Mouse (Mus musculus) megakaryocyte, embryonic 14.5 days (primary cell): ENCODE data around the gene Sorl1. TPM values are rescaled to one million over a fixed set of nuclear protein-coding genes. Genes with fewer than 3 reads are reported as not detected.

ENCODE experiments used
- H3K27me3 ChIP-seq: replicated peaks from 2 replicates; pipeline ENCODE3; 2012; ENCODE audit warnings: inconsistent platforms
- H3K36me3 ChIP-seq: replicated peaks from 2 replicates; pipeline ENCODE3; 2012; ENCODE audit warnings: low read length, inconsistent platforms, mixed read lengths
- H3K4me1 ChIP-seq: 2 replicates; pipeline ENCODE4 v1.6.1; 2012; ENCODE audit warnings: inconsistent platforms
- H3K4me3 ChIP-seq: replicated peaks from 2 replicates; pipeline ENCODE3; 2012; ENCODE audit warnings: moderate library complexity, mild to moderate bottlenecking, inconsistent platforms
- H3K9me3 ChIP-seq: 2 replicates; pipeline ENCODE4 v1.6.1; 2012; ENCODE audit warnings: inconsistent platforms
- FLI1 ChIP-seq: IDR thresholded peaks from 2 replicates; pipeline ENCODE4 v1.6.1; 2012; ENCODE audit warnings: low read length, inconsistent platforms, mixed read lengths
- GATA1 ChIP-seq: IDR thresholded peaks from 3 replicates; pipeline ENCODE4 v1.6.1; 2012; ENCODE audit warnings: mixed read lengths, low read length, inconsistent platforms, borderline replicate concordance
- polyA plus RNA-seq: library from polyadenylated mRNA; stranded (reverse); fragments of >175 nt; gene quantifications from 2 replicates; pipeline ENCODE4 v1.2.3, GENCODE M21; 2012; ENCODE audit warnings: low replicate concordance; ENCODE audit not compliant: insufficient read depth

Gene Sorl1
- polyA plus RNA-seq, 1 experiment, result 0.28 TPM

DNA sequence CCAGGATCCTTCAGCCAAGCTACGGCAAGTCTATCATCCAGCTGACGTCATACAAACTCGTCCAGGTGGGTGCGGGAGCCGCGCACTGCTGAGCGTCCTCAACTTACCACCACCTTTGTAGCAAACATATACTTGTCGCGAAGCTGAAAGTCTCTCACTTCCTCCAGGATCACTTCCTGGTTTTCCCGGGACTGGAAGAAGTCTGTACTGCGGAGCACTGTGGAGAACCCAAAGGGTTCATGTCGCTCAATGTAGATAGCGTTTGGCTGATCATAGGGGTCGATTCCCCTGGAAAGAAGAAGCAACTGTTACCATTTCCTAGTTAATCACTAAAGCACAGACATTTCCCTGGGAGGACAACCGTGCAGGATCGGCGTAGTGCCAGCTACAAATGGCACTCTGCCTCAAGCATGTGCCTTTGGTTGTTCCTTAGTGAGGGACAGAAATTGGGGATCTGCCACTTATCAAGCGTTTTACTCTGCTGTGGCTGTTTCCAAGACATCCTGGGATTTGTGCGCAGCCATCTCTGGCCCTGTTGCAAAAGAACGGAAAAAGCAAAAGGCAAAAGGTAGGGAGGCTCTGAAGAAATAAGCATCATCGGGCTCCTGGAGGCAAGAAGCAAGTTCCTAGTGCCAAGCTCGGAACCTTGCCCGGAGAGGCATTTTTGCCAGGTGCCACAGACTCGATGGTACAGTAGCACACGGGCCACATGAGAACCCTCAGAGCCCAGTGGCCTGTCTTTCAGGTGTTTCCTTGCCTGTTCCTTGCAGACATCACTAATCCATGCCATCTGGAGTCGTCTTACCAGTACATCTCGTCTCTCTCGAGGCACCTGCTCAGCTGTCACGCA is 42.2 kb downstream of the Sorl1 start:
- no peaks in the 10 kb centered on the region for H3K27me3 ChIP-seq
- H3K4me3 ChIP-seq, result peak overlapping the region; percentile 42
- H3K36me3 ChIP-seq, result no peaks in the 10 kb centered on the region
- H3K9me3 ChIP-seq, result peaks cover 7% of the 10 kb centered on the region; the same call in 1 of the 2 replicates
- no peaks in the 10 kb centered on the region for H3K4me1 ChIP-seq
- no peak for TF ChIP-seq FLI1
- TF ChIP-seq GATA1, result no peak

DNA sequence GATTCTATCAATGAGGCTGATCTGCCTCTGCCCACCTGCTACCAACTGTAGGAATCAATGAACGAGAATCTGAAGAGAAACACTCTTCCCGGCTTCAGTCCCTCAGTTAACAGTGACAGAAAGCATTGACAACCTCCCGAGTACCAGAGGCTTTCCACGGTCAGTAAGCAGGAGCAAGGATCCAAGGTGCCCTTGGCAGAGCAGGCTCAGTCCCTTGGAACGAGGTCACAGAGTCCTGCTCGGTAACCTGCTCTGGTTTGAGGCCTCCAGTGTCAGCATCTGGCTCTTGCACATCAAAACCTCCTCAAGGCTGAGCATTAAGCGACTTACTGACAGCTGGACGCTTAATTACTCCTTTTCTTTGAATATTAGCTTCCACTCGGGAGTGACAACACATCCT is 43.4 kb downstream of the Sorl1 start:
- peaks cover 13% of the 10 kb centered on the region; the same call in 1 of the 2 replicates for H3K9me3 ChIP-seq
- no peak overlapping the region for H3K4me3 ChIP-seq
- no peaks in the 10 kb centered on the region for H3K36me3 ChIP-seq
- no peaks in the 10 kb centered on the region for H3K27me3 ChIP-seq
- no peak for TF ChIP-seq FLI1
- TF ChIP-seq GATA1, result no peak
- no peaks in the 10 kb centered on the region for H3K4me1 ChIP-seq

DNA sequence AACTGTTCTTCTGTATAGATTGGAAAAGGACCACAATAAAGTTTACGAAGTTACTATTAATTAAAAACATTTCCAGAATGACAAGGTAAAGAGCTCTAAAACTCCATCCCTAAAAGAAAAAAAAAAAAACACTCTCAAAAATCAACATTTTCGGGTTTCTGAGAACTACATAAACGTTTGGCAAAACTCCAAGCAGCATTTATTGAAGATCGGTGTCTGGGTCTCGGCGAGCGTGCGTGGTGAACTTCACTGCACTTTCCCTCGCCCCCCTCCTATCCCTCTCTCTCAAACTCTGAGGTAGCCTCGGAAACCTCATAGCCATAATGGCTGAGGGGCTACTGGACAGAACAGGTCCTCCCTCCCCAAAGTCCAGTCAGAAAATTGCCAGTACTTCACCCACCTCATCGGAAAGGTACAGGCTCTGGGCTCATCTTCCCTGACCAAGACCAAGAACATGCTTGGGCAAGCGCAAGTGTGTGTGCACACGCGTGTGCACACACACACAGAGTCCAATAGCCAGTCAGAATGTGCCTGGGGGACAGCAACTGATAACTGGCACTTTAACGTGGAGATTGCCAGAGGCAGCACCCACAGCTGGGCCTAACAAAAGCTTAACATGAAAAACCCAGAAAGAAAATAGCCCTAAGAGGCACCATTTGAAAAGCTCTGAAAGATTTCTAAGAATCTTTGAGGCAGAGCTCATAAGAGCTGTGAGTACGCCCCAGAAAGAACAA is 46.8 kb downstream of the Sorl1 start:
- Histone ChIP-seq H3K4me1 (no peaks in the 10 kb centered on the region), H3K36me3 (no peaks in the 10 kb centered on the region), H3K9me3 (peaks cover 13% of the 10 kb centered on the region; the same call in 1 of the 2 replicates), H3K4me3 (no peak overlapping the region), H3K27me3 (no peaks in the 10 kb centered on the region)
- TF ChIP-seq GATA1 (no peak), FLI1 (no peak)

DNA sequence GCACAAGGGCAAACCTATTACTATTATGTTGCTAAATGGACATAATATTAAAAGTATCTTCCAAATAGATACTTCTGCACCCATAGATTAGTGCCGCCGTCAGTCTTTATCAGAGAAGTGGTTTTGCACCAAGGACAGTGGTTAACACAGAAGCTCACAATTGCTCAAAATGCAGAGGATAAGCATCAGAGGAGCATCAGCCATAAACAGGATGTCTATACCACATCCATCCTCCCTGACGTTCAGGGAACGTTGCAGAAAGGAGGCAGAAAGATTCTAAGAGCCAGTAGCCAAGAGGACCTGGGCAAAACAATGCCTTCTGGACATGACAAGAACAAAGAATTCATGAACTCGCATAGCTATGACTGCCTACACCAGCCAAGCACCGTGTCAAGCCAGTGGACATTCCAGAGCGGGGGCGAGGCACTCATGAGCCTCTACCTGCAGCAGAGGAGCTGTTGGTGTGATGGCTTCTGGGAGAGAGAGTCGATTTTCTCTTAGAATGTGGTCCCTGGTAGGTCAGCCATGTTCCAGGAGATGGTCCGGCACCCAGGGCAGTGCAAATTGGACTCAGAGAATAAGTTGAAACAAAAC is 47.7 kb downstream of the Sorl1 start:
- TF ChIP-seq FLI1, result no peak
- Histone ChIP-seq H3K9me3 (0 out of 2 replicates have a peak, but pooled peaks cover 6% of the 10 kb centered on the region), H3K4me1 (no peaks in the 10 kb centered on the region), H3K27me3 (no peaks in the 10 kb centered on the region), H3K36me3 (no peaks in the 10 kb centered on the region), H3K4me3 (no peak overlapping the region)

DNA sequence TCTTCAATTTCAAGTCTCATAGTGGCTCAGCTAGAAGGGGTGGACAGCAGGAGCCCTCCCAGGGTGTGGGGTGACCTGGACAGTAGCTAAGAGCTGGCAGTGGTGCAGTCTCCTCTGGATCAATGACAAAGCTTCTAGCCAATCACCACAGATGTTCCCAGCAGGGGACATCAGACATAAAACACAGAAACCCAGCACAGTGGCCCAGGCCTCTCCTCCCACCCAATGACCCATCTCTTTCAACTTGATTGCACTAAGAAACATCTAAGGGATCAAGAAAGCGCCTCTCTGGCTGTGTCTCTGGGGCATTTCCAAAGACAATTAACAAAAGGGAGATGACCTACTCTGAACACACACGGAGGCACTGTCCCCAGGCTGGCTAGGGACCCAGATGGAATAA is 48.9 kb downstream of the Sorl1 start:
- Histone ChIP-seq H3K27me3 (no peaks in the 10 kb centered on the region), H3K4me1 (no peaks in the 10 kb centered on the region), H3K4me3 (no peak overlapping the region), H3K9me3 (0 out of 2 replicates have a peak, but pooled peaks cover 6% of the 10 kb centered on the region), H3K36me3 (no peaks in the 10 kb centered on the region)
- no peak for TF ChIP-seq FLI1
- TF ChIP-seq GATA1, result no peak

DNA sequence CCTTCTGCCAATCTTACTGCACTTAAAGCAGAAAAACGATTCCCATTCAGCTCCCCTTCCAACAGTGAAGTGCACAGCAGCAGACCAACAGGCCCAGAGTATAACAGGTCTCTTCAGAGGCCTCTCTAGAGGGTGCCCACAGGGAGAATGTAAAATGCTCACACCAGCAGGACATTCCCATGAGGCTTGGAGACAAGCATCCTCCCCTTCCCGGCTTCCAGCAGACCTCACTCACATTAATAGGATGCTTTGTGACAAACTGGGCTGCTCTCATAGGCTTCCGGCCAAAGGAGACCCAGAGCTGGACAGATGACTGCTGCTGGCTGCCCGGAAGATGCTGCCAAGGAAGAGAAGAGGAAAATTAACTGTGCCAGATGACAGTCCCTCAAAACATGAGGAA is 52.1 kb downstream of the Sorl1 start:
- Histone ChIP-seq H3K4me3 (no peak overlapping the region), H3K4me1 (no peaks in the 10 kb centered on the region), H3K36me3 (no peaks in the 10 kb centered on the region), H3K27me3 (no peaks in the 10 kb centered on the region), H3K9me3 (0 out of 2 replicates have a peak, but pooled peaks cover 6% of the 10 kb centered on the region)
- no peak for TF ChIP-seq FLI1

DNA sequence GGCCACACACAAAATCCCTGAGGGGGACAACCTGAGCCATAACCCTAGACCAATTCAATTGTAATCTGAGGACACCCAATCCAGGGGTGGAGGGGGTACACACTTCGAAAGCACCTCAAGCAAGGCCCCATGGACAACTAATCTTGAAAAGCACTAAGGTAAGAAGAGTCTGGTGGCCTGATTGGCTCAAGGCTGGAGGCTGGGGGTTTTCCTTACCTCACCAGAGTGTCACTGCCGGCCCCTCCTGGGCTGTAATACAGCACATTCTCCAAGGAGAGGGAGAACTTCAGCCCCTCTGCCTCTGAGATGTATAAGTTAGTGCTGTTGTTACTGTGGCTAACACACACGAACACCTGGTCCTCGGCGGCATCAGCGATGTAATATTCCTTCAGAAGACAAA is 53.2 kb downstream of the Sorl1 start:
- Histone ChIP-seq H3K36me3 (no peaks in the 10 kb centered on the region), H3K27me3 (no peaks in the 10 kb centered on the region), H3K4me1 (no peaks in the 10 kb centered on the region), H3K9me3 (no peaks in the 10 kb centered on the region), H3K4me3 (no peak overlapping the region)
- TF ChIP-seq GATA1, result no peak

DNA sequence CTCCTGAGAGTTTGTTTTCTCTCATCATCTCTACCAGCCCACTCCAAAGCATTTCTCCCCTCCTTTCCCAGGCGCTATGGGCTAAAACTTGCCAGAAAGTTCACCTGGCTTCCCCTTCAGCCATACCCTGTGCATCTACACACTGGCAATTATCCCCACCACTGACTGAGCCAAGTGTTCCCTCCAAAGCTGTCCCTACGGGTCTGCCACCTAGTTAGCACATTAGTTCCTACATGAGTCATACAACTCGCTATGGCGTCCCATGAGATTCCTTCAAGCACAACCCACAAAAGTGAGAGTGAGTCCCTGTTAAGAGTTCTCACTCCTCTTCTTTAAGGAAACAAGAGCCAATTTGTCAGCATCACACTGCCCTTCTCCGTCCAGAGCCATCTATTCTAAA is 54.6 kb downstream of the Sorl1 start:
- TF ChIP-seq GATA1, result no peak
- TF ChIP-seq FLI1, result no peak
- Histone ChIP-seq H3K36me3 (no peaks in the 10 kb centered on the region), H3K4me1 (no peaks in the 10 kb centered on the region), H3K27me3 (no peaks in the 10 kb centered on the region), H3K9me3 (no peaks in the 10 kb centered on the region), H3K4me3 (no peak overlapping the region)

DNA sequence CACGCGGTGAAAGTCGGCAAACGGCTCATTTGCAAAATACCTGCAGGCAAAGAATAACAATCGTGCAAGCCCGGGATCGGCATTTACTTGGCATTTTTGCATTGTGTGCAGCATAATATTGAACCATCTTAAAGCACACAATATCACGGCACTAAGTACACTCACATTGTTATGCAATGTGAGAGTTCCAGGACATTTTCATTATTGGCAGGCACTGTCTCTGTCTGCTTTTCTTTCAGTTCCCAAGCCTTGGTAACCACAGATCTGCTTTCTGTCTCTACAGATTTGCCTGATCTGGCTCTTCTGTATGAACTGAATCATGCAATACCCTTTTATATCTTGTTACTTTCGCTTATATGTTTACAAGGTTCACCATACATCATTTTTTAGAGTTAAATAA is 56.1 kb downstream of the Sorl1 start:
- Histone ChIP-seq H3K27me3 (no peaks in the 10 kb centered on the region), H3K4me3 (no peak overlapping the region)

DNA sequence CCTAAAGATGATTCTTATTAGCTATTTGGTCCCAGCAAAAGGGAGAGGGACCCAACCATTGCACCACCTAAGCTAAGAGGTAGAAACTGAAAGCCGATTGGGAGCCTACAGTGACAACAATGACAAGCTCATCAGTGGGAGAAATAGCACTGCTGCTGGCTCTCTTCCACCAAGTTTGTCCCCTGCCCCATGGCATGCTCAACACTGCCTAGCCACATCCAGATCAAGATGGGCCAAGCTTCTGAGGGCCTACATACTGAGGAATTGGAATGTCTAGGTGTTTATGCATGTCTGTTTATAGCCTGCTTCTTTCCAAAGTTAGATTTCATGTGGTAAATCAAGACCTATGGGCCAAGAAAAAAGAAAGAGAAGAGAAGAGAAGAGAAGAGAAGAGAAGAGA is 58.3 kb downstream of the Sorl1 start:
- Histone ChIP-seq H3K36me3 (no peaks in the 10 kb centered on the region), H3K27me3 (no peaks in the 10 kb centered on the region), H3K4me3 (no peak overlapping the region), H3K9me3 (no peaks in the 10 kb centered on the region), H3K4me1 (no peaks in the 10 kb centered on the region)
- TF ChIP-seq FLI1 (no peak), GATA1 (no peak)

More for the DNA sequence above, 56.1 kb downstream of the Sorl1 start:
- TF ChIP-seq GATA1, result no peak
- no peak for TF ChIP-seq FLI1
- Histone ChIP-seq H3K36me3 (no peaks in the 10 kb centered on the region), H3K4me1 (no peaks in the 10 kb centered on the region), H3K9me3 (no peaks in the 10 kb centered on the region)
